Mouse (Mus musculus): ENCODE measurements around the gene Hmga1. TPM values are rescaled to one million over a fixed set of nuclear protein-coding genes. Genes with fewer than 3 reads are reported as not detected.

The Hmga1 gene
- total RNA-seq, 2 experiments from 2014 or later = 54.8 to 59.1 TPM

DNA sequence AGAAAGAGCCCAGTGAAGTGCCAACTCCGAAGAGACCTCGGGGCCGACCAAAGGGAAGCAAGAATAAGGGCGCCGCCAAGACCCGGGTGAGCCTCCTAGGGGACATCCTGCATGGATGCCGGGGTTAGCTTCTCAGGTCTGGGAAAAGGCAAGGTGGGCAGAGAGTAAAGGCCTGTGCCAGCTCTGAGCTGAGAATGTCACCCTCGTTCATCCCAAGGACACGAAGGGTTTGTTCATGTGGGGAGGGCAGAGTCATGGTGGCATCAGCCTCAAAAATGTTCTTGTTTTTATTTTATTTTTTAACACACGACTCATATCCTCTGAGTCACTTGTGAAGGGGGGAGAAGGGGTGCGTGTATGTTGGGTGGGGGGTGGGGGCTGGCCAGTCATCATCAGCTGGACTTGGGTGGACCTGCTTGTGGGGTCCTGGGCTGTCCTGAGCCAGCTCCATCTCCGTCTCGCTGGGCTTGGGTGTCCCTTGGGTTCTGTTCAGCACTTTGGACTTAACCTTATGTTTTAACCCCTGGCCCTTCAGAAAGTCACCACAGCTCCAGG lies 4.7 kb downstream of the Hmga1 start:
- DNase-seq = no peak

DNA sequence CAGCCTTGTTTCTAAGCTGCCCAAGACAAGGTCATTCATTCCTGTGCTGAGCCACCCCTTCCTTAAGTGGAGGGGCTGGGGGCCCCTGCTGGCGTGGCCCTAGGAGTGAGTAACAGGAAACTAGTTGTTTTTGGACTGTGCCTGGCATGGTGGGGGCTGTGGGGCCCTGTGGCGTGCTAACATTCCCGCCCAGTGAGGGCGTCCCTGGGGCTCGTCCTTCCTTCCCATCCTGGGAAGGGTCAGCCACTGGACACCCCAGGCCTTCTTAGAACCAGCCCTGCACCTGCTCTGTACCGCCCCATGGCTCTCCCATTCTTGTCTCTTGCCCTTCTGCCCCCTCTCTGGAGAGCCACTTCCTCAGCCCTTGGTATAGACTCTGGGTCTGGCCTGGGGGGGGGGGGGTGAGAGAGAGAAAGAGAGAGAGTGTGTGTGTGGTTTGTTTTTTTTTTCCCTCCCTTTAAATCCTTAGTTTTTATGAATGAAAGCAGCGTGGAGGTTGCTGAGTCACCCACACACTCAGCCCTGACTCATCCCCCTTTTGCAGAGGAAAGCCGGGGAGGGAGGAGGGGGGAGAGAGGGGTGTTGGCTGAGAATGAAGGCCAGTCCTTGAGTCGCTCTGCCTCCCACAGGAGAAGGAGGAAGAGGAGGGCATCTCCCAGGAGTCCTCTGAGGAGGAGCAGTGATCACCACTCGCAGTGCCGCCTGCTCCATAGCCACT lies 5.7 kb downstream of the Hmga1 start:
- no peak for DNase-seq

DNA sequence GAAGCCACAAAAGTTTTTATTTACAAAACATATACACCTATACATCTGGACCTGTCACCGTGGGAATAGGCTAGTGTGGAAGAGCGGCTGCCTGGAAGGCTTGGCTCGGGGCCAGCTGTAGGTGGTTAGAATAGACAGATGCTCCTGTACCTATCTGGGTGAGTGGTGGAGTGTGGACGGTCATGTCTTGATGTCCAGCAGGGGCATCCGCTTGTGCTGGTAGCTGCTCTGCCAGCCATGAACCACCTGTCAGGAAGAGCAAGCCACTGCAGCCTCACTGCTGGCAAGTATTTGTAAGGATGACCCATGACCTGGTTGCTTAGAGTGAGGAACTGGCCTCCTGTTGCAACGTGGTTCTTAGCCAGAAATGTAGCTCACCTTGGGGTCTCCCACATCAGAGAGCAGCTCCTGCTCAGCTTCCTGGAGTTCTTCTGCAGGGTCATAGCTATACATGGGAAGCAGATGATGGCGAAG lies 7.5 kb downstream of the Hmga1 start:
- no peak for DNase-seq

DNA sequence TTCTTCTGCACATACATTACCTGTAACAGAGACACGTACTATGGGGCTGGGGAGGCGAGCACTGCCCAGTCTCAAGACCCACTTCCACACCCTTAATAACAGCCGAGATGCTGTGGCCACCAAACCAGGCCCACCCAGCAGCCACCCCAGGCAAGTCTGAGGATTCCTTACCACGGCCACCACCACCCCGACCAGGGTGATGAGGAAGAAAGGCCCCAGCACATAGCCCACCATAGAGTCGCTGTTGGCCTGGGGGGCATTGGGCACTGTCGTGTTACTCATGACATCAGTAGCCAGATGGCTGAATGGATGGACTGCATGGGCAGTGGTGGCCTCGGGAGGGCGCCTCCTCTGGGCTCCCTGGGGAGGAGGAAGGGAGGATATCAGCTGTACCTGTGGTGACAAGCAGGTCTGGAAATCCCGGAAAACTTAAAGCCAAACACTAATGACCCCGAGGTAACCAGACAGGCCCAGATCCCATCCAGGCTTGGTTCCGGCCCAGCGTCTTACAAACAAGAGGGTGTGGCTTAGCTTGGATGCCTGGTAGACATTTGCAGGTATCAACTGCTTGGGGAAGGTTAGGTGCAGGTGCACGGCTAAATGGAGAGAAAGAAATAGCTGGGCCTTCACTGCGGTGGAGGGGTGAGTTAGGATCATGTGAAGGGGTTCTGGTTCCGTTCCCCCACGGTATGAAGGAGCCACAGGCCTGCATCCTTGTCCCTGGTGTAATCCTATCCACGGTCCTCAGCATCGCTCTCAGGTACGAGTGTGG lies 8.3 kb downstream of the Hmga1 start:
- DNase-seq = no peak

DNA sequence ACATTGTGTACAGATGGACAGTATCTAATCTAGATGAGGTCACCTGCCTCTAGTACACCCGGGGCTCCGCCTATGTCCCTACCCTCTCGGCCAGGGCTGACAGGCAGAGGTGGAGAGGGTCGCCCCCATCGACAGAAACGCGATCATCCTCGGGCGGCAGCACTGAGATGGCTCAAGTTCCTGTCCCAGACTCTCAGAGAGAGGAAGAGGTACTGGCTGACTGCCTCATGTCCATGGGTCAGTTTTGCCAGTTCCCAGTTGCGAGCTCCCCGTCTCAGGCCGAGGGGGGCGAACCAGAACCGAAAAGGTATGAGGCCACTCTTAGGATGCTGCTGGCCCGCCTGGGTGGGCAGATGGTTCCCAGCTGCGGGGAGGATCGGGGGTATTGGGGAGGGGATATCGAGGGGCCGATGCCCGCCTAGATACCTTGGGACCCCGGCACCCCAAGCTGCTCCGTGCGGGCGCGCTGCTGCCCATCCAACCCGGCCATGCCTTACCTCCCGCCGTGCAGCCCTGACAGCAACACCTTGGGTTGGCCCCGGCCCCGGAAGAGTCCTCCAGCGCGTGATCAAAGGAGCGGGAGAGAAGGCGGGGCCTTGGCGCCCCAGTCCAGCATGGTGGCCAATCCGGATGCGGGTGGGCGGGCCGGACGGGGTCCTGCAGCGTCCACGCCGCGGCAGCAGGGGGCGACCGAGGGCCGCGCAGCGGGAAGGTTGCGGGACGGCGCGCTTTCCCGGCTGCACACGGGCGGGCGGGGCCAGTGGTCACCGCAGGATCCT lies 9.1 kb downstream of the Hmga1 start, which contains the start of gene AI413582:
Gene AI413582 (minus strand): TSS at position 594 of the 779 bp plus-strand sequence.
- DNase-seq = peak; percentile 99

DNA sequence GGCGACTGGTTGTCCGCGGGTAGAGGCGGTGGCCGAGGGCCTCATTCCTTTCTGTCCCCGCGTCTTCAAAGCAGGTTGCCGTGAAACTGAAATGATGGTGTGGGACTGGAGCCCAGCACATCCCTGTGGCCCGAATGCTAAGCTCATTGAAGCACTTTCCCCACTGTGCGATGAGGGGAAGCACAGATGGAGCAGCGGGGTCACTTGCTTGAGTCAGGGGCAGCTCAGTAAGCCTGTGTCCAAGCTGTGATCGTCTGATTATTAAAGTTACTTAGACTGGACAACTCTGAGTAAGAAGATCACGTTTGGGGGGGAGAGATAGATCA lies 9.6 kb downstream of the Hmga1 start:
- no peak for DNase-seq

DNA sequence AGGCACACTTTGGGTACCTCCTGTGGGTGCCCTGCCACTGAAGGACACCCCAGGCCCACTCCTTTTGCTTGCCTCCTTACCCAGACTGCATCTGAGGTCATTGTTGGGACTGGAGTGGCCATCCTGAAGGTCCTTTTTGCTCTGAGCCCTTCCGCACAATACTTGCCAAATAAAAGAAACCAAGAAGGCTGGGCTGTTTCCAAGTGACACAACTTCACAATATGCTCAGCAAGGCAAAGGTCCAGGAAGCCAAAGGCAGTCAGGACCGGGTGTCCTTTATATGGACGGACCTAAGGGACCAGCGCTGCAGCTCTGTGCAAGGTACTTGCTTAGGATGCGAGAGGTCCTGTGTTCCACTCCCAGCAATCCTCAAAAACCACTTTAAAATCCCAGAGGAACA lies 11.9 kb downstream of the Hmga1 start:
- no peak for DNase-seq

DNA sequence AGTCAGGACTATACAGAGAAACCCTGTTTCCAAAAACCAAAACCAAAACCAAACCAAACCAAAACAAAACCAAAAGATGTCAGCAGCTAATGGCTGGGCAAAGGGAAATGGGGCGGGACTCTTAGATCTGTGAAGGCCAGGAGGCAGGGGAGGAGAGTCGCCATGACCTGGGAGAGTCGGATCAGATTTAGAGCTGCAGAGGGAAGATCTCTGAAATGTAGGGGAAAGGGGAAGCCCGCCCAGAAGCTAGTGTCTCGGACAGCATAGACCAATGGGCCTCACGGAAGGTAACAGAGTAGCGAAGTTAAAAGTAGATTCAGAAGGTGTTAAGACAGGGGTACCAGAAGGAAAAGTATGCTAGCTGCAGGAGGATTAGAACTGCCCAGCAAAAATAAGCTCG lies 15.0 kb downstream of the Hmga1 start:
- no peak for DNase-seq

DNA sequence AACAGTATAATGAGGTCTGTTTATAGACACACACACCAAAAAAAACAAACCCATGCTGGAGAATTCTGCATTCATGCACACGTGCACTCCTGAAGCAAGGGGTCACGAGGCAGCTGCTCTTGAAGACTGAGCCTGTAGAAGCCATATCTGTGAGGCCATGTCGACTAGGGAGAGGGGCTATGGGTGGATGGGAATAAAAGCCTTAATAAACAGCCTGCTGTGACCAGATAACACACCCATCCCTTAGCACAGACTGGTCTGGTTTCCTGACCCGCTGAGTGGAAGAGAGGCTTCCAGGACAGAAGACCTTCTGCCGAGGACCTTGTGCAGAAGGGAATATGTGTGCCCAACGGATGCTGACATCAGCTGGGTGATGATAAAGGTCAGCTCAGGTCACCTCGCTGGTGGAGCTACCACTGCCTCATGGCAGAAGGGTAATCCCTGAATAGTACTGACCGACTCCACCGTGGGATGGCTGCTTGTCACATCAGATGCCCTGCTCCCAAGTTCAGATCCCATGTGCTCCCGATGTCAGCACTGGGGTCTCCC lies 17.5 kb downstream of the Hmga1 start:
- DNase-seq = no peak

DNA sequence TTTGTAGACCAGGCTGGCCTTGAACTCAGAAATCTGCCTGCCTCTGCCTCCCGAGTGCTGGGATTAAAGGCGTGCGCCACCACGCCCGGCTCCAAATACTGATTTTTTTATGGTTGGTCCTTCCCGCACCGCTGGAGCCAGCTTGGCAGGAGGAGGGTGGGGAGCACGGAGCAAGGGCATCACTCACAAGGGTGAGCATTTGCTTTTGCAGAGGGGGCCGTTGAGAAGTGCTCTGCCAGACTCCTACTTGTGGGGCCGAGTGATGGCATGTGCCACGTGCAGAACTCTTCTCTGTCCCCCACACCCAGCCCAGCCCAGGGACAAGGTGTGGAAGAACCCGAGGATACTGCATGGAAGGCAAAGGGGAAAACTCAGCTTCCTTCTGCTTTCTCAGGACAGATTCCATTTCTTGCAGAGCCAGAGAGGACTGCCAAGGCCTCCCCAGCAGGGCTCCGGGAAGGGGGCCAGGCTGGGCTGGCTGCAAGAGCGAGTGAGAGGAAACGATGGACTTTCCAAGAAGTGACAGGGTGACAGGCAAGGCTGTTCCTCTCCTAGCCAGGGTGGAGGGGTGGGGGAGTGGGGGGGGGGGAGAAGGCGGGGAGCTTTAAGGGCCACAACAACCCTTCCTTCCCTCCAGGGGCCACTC lies 18.3 kb downstream of the Hmga1 start:
- DNase-seq = peak; percentile 82

DNA sequence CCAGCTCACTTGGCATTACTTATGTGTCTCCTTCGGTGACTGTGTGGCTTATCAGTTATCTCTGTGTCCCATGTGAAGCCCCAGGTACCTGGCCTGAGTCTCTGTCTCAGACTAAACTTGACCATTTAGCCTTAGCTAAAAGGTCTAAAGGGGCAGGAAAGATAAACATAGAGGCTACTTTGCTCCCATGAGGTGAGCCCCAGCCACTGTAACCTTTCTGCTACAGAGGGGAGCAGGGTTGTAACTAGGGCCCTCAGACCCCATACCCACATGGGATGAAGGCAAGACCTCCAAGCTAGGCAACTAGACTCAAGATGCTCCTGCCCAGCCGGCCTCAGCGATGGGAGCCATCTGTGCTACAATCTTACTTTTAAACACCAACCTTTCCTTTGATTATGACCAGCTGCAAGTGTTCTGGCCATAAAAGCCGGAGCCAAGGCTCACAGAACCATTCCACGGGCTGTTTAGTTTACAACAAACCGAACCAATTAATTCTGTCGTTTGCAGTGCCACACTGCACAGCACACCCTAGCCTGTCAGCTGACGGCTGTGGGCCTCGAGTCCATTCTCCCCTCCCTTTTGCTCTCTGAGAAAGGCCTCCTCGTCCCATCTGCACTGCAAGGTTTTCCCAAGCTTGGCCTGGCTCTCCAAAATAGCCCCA lies 18.9 kb downstream of the Hmga1 start:
- DNase-seq = no peak

DNA sequence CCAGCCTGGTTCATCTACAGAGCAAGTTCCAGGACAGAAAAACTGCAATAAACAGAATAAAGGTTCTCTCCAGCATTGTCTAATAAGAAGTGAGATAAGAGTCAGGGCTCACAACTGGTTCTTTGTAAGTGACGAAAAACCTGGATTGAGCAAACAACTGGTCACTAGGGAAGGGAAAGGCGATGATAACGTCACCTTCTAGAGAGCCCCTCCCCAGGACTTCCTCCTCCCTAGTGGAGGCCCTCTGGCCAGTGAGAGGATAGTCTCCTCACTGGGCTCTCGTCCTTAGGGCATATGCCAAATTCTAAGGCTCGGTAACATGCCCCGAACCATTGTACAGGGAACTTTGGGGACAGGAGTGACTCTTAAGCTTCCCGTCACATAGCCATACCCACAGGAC lies 19.8 kb downstream of the Hmga1 start:
- no peak for DNase-seq

DNA sequence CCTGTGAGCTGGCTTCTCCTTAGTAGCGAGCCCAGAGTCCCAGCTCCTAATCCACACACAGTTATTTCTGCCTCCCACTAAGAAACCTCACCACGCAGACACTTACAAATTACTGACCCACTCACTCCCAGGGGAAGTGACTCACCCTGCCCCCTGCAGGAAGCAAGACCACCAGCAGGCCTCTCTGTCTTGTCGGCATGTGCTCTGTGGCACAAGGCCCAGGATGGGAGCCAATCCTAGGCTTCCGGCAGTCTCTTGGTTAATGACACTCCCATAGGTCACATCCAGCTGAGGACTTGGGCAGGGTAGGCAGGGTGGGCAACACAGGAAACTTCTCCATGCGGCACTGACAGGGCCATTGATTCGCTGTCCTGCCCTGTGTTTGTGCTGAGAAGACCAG lies 21.2 kb downstream of the Hmga1 start:
- peak; percentile 53 for DNase-seq

DNA sequence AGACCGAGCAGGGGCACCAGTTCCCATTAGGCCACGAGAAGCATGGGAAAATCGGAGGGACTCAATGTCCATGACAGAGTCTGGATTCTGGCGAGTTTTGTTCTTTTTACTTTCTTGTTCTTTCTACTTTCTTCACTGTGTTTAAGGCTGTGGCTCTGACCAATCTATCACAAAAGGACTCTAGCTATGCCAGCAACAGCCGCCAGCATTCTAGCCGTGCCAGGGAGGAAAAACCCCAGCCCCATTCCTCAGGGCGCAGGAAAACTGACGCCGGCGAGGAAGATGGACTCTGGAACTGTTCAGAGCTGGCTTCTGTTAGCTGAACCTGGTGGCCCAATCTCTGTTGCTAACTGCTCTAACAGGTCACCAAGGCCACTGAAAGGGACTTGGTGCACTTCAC lies 22.2 kb downstream of the Hmga1 start:
- DNase-seq = no peak

DNA sequence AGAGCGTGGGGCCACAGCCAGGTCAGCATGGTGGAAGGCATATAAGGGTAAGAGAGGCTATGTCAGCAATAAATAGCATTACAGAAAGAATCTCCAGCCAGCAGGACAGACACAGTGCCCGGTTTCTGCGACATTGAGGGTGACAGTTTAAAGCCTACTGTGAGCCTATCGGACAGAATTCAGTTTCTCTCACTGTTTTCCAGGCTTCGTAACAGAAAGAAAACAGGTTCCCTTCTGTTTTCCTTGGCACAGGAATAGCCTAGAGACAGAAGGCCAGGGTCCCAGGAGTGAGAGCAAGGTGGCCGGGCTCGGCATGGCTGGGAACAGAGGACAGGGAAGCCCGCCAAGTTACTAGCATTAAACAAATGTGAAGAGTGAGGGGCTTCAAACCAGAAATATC lies 23.5 kb downstream of the Hmga1 start:
- DNase-seq = no peak

DNA sequence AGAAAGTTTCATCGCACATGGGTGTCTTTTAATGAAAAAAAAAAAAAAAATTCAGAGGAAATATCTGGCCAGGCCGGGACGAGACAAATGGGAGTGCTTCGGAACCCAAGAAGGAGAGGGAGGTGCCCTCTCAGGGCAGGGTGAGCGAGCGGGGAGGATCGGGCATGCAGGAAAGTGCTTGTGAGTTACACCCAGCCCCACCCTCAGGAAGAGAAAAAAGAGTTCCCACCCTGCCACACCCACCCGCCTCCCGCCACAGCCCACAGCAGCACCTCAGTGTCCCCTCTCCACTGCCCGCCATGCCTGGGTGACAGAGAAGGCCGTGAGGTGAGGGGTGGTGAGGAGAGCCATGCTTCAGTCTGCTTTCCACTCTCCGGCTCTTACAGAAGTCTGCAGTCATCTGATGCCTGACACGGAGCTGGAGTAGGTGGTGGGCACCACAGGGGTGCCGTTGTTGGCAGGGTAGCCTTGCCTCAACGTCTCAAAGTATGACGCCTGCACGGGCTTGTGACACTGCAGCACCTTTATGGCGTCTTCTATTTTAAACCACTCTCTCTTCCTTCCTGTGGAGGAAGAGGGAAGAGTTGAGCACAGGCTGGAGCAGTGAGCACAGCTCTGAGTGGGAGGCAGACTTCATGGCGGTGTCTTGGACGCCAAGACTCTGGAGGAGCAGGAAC lies 24.2 kb downstream of the Hmga1 start:
- no peak for DNase-seq

DNA sequence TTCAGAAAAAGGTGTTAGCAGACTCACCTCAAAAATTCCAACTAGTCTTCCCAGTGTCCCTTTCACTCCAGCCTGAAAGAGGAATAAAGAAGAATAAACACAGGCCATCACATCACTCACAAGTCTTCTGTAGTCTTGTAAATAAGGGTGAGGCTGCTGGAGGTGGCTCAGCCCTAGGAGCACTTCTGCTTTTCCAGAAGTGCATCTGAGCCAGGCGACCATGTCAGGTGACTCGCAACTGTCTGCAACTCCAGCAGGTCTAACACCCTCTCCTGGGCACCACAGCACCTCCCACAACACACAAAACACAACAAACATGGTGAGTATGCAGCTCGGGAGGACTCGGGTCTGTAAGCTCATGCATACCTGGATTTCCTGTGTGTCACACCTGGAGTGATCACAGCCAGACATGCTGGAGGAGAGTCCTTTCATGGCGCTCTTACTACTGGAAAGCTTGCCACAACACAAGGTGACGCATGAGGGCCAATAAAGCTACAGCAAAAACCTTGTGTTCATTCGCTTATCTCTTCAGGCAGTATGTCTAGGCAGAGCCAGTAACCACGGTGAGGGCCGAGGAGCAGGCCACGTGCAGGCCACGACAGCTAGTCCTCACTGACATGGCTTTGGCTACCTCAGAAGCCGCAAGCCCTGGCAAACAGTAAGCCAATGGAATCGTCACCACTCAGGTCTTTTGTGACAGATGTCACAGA lies 27.0 kb downstream of the Hmga1 start:
- DNase-seq = no peak

DNA sequence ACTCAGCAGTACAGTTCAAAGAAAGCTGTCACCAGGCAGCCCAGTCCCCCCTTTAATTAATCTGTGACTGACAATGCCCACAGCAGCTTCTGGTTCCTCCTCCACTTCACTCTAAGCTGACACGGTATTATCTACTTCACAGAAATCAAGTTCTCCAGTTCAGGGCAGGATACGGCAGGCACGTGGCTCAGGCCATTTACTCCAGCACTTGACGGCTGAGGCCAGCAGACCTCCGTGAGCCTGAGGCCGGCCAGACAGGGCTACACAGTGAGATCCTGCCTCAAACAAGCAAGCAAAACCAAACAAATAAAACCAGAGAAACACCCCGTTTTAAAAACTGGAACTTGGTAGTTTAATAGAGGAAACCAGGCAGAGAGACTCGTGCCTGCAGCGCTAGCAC lies 30.4 kb downstream of the Hmga1 start:
- DNase-seq = peak; percentile 60

DNA sequence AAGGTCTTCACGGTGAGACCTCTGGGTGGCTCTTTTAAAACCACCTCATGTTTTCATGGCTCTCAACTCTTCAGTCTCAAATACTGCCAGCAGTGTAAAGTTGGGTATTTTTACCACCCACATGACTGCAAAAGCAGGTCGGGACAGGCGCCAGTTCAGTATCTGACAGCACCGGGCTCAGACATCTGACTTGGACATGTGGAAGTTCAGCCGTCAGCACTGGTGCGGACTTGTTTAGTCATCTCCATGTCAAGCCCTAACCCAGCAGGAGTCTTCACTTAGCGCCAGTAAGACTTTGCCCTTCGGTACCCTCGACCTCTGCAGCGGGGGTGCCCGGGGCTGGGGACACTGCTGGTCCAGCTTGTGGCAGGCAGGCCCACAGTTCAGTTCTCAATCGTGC lies 31.0 kb downstream of the Hmga1 start:
- DNase-seq = peak; percentile 79

DNA sequence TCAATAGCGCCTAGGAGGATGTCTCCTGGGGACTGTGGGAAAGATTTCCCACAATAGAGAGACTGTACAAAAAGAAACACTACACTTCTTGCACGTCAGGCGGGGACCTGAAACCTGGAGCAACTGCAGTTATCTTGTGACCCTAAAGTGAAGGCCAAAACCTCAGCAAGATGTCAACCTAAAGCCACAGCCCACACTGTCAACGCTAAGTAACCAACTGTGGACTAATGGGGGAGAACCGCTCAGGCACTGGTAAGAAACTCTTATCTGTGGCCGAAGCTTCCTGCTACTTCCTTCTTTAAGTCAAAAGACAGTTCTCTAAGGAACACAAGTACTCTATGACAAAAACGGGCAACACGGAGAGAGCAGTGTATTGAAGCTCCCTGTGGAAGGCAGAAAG lies 31.9 kb downstream of the Hmga1 start:
- no peak for DNase-seq

Measured in heart, postnatal 4 days (tissue).